Mouse (Mus musculus): ENCODE data around the gene Pstk. TPM values are rescaled to one million over a fixed set of nuclear protein-coding genes. Genes with fewer than 3 reads are reported as not detected.

Pstk gene
- polyA plus RNA-seq, 1 experiment: 69.4 TPM

DNA sequence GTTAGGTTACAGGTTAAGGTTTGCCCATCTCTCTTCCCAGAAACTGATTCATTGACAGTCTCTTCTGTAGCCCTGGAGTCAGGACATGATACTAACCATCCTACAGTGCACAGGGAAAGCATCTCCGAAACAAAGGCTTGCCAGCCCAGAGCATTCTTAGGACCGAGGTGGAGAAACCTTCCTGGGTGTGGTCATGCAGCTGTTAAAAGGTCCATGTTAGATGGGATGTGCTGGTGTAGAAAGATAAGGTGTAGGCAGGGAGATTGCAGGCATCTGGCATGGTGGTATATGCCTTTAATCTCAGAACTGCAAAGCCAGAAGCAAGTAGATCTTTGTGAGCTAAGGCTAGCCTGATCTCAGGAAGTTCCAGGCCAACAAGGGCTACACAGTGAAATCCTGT, 54.0 kb downstream of the Pstk start:
- no peak for TF ChIP-seq POLR2A (IDR thresholded peaks at IDR 0.05; ENCODE audit: borderline replicate concordance, insufficient read depth, low read length)
- TF ChIP-seq CTCF (IDR thresholded peaks at IDR 0.05; ENCODE audit: borderline replicate concordance, insufficient read depth, low read depth, low read length): no peak
- H3K4me3 ChIP-seq (replicated peaks; ENCODE audit: insufficient read depth, low read depth, low read length): no peak overlapping the region
- 91% methylated on average over 2 of the region's 2 CpGs for WGBS
- H3K4me1 ChIP-seq (ENCODE audit: control insufficient read depth, insufficient read depth, low read length): no peaks in the 10 kb centered on the region
- H3K27me3 ChIP-seq (ENCODE audit: control insufficient read depth, insufficient read depth, low read length): no peaks in the 10 kb centered on the region
- no peak overlapping the region for H3K27ac ChIP-seq (ENCODE audit: insufficient read depth, low read length)
- DNase-seq: no peak

DNA sequence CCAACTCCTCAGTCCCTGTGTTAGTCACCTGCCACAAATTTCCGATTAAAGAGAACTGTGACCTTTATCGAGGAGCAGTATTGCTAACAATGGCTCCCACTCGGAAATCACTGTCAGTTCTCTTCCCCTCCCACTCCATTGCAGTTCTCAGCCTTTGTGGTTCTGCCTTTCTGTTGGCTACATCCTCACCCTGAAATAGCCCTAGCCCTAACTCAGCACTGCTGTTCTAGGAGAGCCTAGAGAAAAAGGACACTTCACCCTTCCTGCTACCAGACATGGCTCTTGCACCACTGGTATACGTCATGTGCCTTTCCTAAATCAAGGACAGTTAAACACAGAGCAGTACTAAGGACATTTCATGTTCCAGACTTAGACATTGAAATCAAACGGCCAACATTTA, 56.4 kb downstream of the Pstk start:
- WGBS: 91% methylated on average over 5 of the region's 5 CpGs
- H3K4me1 ChIP-seq (ENCODE audit: control insufficient read depth, insufficient read depth, low read length): no peaks in the 10 kb centered on the region
- no peak for TF ChIP-seq CTCF (IDR thresholded peaks at IDR 0.05; ENCODE audit: borderline replicate concordance, insufficient read depth, low read depth, low read length)
- TF ChIP-seq POLR2A (IDR thresholded peaks at IDR 0.05; ENCODE audit: borderline replicate concordance, insufficient read depth, low read length): no peak

GRCm38 (mm10) chr7:131432244-131432643, 61.3 kb downstream of the Pstk start:
- Histone ChIP-seq H3K27ac (ENCODE audit: insufficient read depth, low read length) (no peak overlapping the region), H3K4me3 (replicated peaks; ENCODE audit: insufficient read depth, low read depth, low read length) (no peak overlapping the region), H3K4me1 (ENCODE audit: control insufficient read depth, insufficient read depth, low read length) (no peaks in the 10 kb centered on the region), H3K27me3 (ENCODE audit: control insufficient read depth, insufficient read depth, low read length) (no peaks in the 10 kb centered on the region)
- no peak for TF ChIP-seq POLR2A (IDR thresholded peaks at IDR 0.05; ENCODE audit: borderline replicate concordance, insufficient read depth, low read length)
- TF ChIP-seq CTCF (IDR thresholded peaks at IDR 0.05; ENCODE audit: borderline replicate concordance, insufficient read depth, low read depth, low read length): peak; percentile 45; the same call in 1 of the 2 replicates
- 10% methylated on average over 1 of the region's 1 CpGs for WGBS
- DNase-seq: peak in 1 of 2 experiments; percentile 18

More for the DNA sequence above, 56.4 kb downstream of the Pstk start:
- no peak for DNase-seq
- Histone ChIP-seq H3K27ac (ENCODE audit: insufficient read depth, low read length) (no peak overlapping the region), H3K4me3 (replicated peaks; ENCODE audit: insufficient read depth, low read depth, low read length) (no peak overlapping the region), H3K27me3 (ENCODE audit: control insufficient read depth, insufficient read depth, low read length) (no peaks in the 10 kb centered on the region)

DNA sequence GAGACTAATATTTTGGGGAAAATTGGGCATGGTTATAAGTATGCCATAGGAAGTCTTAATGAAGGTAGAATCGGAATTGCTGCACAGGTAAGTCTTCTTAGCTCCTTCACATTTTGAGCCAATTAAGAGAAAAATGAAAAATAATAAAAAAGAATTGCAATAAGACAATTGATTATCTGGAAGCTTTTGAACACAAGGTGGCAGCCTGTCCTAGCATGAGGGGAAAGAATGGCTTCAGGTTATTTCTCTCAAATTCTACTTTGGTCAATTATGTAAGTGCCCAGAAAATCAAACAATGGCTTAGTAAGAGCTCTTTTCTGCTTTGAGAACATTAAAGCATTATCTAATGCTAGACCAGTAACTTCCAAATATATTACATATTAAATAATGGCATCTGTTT, 63.3 kb downstream of the Pstk start:
- TF ChIP-seq POLR2A (IDR thresholded peaks at IDR 0.05; ENCODE audit: borderline replicate concordance, insufficient read depth, low read length): no peak
- no peak for TF ChIP-seq CTCF (IDR thresholded peaks at IDR 0.05; ENCODE audit: borderline replicate concordance, insufficient read depth, low read depth, low read length)
- 90% methylated on average over 1 of the region's 1 CpGs for WGBS

DNA sequence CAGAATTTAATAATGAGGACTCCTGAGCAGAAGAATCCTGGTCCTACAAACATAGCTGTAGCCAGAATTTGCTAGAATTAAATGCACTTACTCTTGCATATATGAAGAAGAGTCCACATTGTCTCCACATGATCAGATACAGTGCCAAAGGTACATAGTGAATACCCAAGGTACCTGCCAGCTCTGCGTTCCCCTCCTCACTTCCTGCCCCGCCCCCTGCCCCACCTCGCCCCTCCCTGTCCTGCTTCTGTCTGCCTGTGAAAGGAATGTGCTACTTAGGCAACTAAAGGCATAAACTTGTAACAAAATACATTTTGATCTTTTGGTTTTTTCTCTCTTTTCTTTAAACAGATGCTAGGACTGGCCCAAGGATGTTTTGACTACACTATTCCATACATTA, 66.1 kb downstream of the Pstk start:
- no peak for DNase-seq
- TF ChIP-seq POLR2A (IDR thresholded peaks at IDR 0.05; ENCODE audit: borderline replicate concordance, insufficient read depth, low read length) (no peak), CTCF (IDR thresholded peaks at IDR 0.05; ENCODE audit: borderline replicate concordance, insufficient read depth, low read depth, low read length) (no peak)
- Histone ChIP-seq H3K27me3 (ENCODE audit: control insufficient read depth, insufficient read depth, low read length) (no peaks in the 10 kb centered on the region), H3K4me3 (replicated peaks; ENCODE audit: insufficient read depth, low read depth, low read length) (no peak overlapping the region), H3K4me1 (ENCODE audit: control insufficient read depth, insufficient read depth, low read length) (no peaks in the 10 kb centered on the region), H3K27ac (ENCODE audit: insufficient read depth, low read length) (no peak overlapping the region)
- 78% methylated on average over 3 of the region's 3 CpGs for WGBS

More for the DNA sequence above, 63.3 kb downstream of the Pstk start:
- DNase-seq: no peak
- no peak overlapping the region for H3K4me3 ChIP-seq (replicated peaks; ENCODE audit: insufficient read depth, low read depth, low read length)
- no peaks in the 10 kb centered on the region for H3K27me3 ChIP-seq (ENCODE audit: control insufficient read depth, insufficient read depth, low read length)
- H3K4me1 ChIP-seq (ENCODE audit: control insufficient read depth, insufficient read depth, low read length): no peaks in the 10 kb centered on the region
- H3K27ac ChIP-seq (ENCODE audit: insufficient read depth, low read length): no peak overlapping the region

Other genes with a start within 250 kb of the Pstk start
- not detected in 2 replicates for gene 4933402N03Rik, start 224.8 kb upstream of the Pstk start, polyA plus RNA-seq (2012; rRNA removed)
- gene 5430419D17Rik, start 196.7 kb upstream of the Pstk start, polyA plus RNA-seq (2012; rRNA removed): 0.30 and 0.38 TPM in 2 replicates
- gene Cuzd1, start 48.8 kb upstream of the Pstk start, polyA plus RNA-seq (2012; rRNA removed): 0.05 and 0.19 TPM in 2 replicates
- 0.60 and 0.70 TPM in 2 replicates for gene Fam24b, start 41.6 kb upstream of the Pstk start, polyA plus RNA-seq (2012; rRNA removed)
- not detected in 2 replicates for gene Fam24a, start 37.3 kb upstream of the Pstk start, polyA plus RNA-seq (2012; rRNA removed)
- gene 2310057M21Rik, start 8.4 kb upstream of the Pstk start, polyA plus RNA-seq (2012; rRNA removed): 16.3 and 16.7 TPM in 2 replicates
- gene Ikzf5, start 39.4 kb downstream of the Pstk start, polyA plus RNA-seq (2012; rRNA removed): 18.7 and 19.2 TPM in 2 replicates
- 29.8 and 36.7 TPM in 2 replicates for gene Acadsb, start 39.5 kb downstream of the Pstk start, polyA plus RNA-seq (2012; rRNA removed)
- gene Hmx3, start 171.7 kb downstream of the Pstk start, polyA plus RNA-seq (2012; rRNA removed): 0.32 and 0.43 TPM in 2 replicates
- gene Hmx2, start 177.6 kb downstream of the Pstk start, polyA plus RNA-seq (2012; rRNA removed): 0.06 TPM in 1 of 2 replicates, not detected in the other
- gene Bub3, start 189.1 kb downstream of the Pstk start, polyA plus RNA-seq (2012; rRNA removed): 105 and 108 TPM in 2 replicates